Mouse (Mus musculus): ENCODE data around the gene Agpat3. TPM values are rescaled to one million over a fixed set of nuclear protein-coding genes. Genes with fewer than 3 reads are reported as not detected.

The Agpat3 gene
- total RNA-seq, 1 experiment from 2014 or later, result 324 TPM

DNA sequence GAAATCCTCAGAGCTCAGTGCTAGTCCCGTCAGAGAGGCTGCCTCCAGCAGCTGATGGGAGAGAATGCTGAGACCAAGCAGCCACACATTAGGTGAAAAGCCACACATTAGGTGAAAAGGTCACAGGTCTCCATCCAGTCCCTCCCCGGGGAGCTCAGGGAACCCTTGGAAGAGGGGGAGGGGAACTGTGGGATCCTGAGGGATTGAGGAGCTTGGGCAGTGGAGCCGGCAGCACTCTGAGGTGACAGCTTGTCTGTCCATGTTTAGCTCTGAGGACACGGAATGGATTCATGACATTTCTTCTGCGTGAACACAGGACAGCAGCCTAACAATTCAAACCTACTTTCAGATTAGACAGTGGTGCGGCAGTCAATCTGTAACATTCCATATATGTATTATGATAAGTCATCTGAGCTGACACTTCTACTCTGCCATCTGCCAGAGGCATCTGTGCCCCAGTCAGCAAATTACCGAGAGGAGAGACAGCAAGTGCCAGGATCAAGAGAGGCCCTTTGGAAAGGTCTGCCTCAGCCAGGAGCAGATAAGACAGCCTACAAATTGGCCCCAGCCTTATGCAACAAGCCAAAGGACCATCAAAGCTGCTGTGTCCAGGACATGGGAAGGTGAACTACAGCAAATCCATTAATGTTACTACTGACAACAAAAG is 28.9 kb downstream of the Agpat3 start:
- DNase-seq, result no peak

DNA sequence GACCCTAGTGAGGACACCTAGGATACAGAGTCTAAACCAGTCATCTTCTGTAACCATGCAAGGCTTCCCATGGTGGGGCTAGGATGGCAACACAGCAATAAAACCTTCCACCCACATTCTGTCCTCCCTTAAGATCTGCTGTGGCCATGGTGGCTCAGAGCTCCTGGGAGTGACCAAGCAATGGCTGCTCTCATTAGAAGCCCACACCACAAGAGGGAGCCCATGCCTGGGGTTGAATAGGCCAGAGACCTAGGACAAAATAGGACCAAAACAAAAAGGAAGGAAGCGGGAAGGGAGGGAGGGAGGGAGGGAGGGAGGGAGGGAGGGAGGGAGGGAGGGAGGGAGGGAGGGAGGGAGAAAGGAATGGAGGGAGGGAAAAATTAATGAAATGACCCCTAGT is 29.5 kb downstream of the Agpat3 start:
- DNase-seq, result peak; percentile 72

DNA sequence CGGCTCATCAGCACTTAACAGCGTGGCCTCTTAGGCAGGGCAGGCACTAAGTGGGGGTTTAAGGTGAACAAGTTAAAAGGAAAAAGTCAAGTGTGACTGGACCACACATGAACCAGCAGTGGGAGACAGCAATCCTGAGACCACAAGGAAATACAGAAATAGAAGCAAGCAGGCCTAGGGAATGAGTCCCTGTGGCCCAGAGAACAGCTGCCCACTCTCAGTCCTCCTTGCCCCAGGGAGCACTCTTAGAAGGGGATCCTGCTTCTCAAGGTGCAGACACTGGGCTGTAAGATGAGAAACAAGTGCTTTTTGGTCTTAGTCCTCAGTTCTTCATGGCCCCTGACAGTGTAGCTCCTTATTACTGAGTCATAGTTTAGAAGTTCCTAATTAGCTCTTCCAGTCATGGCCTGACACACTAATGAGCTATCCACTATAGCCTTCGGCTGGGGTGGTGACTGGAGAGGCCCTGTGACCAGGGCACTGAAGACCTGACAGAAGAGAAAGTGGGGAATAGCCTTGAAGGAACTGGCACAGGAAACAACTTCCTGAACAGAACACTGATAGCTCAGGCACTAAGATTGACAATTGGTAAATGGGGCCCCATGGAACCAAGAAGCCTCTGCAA is 31.0 kb downstream of the Agpat3 start:
- no peak for DNase-seq

DNA sequence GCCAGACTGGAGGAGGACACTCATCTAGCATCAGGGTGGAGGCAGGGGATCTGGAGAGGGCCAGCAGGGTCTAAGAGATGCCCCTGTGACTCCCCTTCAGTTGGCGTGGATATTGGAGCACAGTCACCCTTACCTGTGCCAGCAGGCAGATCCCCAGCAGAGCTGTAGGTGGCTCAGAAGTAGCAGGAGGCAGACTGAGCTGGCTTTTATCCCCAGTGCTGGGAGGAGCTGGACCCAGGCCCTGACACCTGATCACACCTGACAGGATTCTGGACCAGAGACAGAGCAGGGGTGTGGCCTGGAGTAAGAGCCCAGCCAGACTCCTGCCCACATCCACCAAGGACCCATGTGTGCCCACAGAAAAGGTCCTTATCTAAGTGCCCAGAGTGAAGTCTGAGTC is 31.8 kb downstream of the Agpat3 start:
- no peak for DNase-seq

GRCm38 (mm10) chr10:78319940-78320339 is 32.3 kb downstream of the Agpat3 start:
- no peak for DNase-seq

GRCm38 (mm10) chr10:78317270-78317923 is 34.9 kb downstream of the Agpat3 start:
- no peak for DNase-seq

GRCm38 (mm10) chr10:78316228-78317087 is 35.8 kb downstream of the Agpat3 start:
- no peak for DNase-seq

DNA sequence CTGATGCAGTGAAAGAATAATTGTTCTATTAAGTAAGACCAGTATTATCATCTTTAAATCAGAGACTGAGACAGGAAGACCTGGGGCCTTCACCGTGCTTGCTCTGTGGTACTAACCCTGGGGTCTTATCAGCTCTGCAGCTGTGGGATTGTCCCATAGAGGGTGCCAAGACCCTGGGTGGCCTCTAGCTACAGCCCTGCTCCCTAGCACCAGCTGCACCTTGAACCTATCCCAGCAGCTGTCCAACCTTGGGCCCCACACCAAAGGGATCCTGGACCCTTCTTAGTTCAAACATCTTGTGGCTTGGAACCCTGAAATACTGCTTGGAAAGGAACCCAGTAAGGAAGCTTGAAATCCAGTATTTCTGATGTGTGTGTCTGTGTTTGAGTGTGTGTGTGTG is 37.1 kb downstream of the Agpat3 start:
- DNase-seq, result no peak

GRCm38 (mm10) chr10:78311886-78312635 is 40.2 kb downstream of the Agpat3 start:
- no peak for DNase-seq

GRCm38 (mm10) chr10:78310747-78311267 is 41.5 kb downstream of the Agpat3 start:
- DNase-seq, result no peak

- DNase-seq, result no peak
Measured at GRCm38 (mm10) chr10:78308617-78309016, 43.7 kb downstream of the Agpat3 start.

GRCm38 (mm10) chr10:78307391-78307790 is 44.9 kb downstream of the Agpat3 start:
- no peak for DNase-seq

- no peak for DNase-seq
Measured at GRCm38 (mm10) chr10:78306027-78306426, 46.3 kb downstream of the Agpat3 start.

DNA sequence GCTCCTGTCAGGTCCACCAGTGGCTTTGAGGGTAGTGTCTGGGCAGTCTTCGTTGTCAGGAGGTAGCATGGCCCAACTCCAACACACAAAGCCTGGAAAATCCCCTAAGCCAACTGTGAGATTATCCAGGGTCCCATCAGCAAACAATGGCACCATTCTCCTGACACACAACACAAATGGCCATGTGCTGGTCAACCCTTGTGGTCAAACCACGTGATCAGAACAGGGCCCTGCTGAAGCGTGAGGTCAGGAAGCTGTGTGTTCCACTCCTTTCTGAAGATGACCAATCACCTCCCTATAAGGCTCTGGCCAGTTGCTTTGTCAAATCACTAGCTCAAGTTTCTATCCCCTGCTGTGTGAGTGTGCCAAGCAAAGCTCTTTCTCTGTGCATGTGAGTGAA is 47.3 kb downstream of the Agpat3 start:
- DNase-seq, result no peak

DNA sequence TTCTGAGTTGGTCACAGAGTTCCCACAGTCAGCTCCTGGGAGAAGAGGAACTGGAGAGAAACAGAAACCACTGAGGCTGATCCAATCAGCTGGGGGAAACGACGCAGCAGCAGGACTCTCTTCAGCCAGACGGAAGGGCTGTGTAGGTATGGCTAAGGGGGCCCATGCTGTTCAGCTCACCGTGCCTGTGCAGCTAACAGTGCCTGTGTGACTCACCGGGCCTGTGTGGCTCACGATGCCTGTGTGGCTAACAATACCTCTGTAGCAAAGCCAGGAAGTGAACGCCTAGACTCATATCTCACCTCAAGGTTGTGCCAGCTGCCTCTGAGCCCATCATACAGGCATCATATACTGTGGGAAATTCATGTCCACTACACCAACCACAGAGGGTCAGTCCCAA is 48.6 kb downstream of the Agpat3 start:
- DNase-seq, result no peak

- no peak for DNase-seq
Measured at GRCm38 (mm10) chr10:78300061-78300460, 52.2 kb downstream of the Agpat3 start.

DNA sequence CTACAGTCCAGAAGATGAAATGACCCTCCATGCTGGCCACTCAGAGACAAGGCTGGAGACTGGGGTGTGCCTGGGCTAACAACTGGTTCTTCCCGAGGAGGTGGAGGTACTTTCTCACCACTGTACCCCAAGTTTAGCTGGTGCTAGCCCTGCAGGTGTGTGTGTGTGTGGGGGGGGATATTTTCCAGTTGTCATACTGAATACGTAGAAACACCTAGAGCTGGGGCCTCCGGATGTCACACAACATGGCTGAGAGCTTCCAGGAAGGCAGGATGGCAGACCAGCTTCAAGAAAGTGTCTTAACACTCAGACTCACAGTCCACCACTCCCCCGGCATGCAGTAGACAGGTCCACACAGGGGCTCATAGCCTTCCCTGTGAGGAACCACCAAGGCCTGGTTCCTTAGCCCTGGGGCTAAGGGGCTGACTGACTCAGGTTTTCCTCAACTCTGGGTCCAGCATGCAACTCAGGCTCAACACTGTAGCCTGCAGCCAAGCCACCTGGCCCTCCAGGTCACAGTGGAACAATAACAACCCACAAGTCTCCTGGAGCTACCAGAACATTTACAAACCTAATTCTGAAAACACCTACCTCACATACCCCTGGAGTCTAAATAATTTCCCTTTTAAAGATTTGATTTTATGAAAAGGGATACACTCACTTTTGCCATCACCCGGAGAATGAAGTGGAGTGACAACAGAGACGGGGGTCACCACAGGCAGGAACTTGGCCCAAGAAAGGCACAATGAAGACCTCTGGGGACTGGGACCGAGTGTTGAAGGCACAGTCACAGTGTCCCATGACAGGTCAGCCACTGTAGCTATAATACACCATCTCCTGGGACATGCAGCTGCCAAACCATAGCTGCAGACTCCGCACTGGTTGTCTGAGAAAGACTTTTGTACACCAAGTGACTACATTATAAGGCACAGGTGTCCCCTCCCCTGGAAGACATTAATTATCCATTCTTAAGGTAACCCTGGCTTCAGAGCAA is 53.3 kb downstream of the Agpat3 start:
- no peak for DNase-seq

DNA sequence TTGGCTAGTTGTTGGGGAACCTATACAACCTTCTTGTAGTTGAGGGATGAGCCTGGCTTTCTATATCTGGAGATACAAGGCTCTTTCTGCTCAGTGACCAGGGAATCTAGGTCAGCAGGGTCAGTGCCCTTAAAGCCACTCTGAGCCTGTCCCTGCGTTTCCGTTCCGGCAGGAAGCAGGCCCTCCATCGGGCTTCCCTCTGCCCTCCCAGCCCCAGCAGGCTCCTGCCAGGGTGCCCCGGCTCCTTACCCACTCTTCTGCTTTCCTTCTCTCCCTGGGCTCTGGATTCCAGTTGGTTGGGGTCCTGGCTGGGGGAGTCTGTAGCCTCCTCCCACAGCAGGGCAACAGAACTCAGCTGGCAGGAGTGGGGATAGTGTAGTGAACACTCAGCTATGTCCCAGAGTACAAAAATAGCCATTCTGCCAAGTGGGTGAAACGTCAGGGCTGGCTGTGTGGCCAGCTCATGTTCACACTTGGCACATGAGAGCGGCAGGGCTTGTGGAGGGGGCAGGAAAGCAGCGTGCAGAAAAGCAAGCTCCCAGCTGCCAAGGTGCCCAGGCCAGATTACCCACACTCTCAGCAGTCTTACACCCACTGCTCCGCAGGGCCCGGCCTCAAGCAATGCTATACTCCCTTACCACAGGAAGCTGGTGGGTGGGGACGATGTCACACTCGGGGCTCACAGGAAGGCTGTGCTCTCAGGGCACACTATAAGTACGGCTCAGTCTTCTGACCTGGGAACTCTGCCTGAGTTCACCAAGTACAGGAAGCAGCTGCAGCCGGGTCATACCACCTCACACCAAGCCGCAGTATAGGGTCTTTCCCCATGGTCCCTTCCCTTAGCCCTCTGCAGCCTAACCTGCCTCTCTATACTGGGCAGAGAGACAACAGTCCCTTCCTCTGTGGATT is 54.5 kb downstream of the Agpat3 start:
- peak; percentile 91 for DNase-seq

- peak; percentile 74 for DNase-seq
Measured at GRCm38 (mm10) chr10:78296980-78297379, 55.3 kb downstream of the Agpat3 start.

All from adrenal gland, postnatal 14 days (tissue).